Mouse (Mus musculus): ENCODE data around the gene Sec14l3. TPM values are rescaled to one million over a fixed set of nuclear protein-coding genes. Genes with fewer than 3 reads are reported as not detected.

Sec14l3 gene
- 0.67 and 1.7 TPM in 2 replicates for polyA plus RNA-seq (2021; fragmentation: Nextera tagmentation)
- long read RNA-seq, experiment 1, partial matches to known transcripts: 1 of 4 reads
- long read RNA-seq, experiment 1, other reads (novel, unspliced or antisense): 2 of 4 reads
- long read RNA-seq, experiment 2, partial matches to known transcripts: 1 of 2 reads
- long read RNA-seq, experiment 2, other reads (novel, unspliced or antisense): 1 of 2 reads

DNA sequence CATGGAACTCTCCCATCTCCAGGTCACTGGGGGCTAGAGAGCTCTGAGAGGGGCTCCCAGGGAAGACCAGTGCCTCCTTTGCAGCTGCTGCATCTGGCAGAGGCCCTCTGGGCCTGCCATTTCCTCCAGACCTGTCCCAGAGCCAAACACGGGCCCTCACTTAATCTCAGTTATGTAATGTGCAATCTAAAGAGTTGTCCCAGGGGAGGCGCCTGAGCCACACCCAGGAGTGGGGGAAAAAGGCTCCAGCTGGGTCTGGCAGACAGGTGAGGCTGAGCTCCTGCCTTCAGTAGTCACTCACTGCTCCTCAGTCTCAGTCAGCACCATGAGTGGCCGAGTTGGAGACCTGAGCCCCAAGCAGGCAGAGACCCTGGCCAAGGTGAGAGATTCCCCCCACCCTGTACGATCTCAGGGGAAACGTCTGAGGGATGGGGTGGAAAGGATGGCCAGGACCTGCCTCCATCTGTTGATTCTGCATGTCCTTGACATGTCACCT lies at the start of gene Sec14l3:
Gene Sec14l3 (plus strand): TSS at position 215 of the 496 bp plus-strand sequence.

DNA sequence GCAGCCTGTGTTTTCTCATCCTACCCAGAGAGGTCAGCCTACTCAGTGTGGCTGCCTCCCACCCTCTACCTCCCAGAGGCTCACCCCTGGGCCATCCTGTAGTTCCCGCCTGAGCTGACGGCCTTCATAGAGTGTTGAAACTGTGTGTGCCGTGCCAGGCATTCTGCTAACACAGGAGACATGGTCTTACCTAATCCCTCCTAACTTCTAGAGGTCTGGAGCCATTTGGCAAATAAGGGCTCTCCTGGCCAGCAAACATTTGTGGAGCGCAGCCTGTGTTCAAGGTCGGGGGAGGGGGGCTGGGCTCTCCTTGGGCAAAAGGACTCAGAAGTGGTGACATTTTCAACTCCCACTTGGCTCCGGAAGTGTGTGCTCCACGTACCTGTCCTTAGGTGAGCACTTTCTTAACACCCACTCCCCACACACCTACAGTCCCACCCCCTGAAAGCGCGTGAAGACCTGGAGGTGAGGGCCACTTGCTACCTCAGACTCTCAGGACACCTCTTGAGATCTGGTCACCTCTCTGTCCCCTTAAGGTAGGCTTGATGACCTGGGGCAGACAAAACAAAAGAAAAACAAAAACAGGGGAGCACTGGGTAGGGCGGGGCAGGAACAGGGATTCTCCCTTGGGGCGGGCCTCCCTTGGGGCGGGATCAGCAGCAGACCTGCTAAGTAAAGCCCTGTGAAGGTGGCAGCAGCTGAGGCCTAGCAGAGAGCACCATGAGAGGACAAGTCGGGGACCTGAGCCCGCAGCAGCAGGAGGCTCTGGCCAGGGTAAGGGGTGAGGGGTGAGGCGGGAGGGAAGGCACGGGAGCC lies 33.3 kb upstream of the Sec14l3 start, which contains the start of gene Sec14l4:
Gene Sec14l4 (plus strand): TSS at position 337 of the 816 bp plus-strand sequence.

DNA sequence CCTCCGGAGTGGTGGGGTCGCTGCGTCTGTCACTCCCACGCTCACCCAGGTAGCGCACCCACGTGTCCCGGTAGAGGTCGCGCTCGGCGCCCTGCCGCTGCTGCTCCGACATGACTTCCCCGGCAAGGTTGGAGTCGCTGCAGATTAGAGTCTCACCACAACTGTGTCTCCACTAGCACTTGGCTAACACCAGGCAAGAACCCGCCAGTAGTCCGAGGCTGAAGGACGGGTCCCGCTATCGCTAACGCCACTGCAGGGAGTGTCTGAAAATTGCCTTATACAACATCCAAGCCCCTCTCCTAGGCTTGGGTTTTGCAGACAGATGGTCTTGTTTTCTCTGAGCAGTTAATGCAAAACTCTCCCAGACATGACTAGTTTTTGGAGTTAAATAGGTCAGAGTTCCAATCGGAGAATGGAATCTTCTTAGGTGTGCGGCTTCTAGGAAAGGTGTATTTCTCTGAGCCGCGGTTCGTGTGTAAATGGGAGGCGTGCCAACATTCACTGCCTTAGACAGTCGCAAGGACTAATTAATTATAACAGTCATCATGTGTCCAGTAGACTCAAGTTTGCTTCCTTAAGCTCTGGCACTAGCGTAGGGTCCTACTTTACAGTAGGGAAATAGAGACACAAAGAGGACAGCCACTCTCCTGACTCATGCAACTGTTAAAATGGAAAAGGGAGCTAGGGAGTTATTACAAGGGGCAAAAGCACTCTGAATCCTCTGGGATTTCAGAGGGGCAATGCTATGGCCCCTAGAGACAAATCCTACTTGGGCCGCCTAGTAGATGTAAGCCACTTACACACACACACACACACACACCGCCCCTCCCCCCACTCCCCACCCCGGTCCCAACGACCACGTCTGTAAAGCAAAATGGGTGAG lies 30.8 kb downstream of the Sec14l3 start, which contains the start of gene Mtfp1:
Gene Mtfp1 (minus strand): TSS at position 275 of the 883 bp plus-strand sequence.

DNA sequence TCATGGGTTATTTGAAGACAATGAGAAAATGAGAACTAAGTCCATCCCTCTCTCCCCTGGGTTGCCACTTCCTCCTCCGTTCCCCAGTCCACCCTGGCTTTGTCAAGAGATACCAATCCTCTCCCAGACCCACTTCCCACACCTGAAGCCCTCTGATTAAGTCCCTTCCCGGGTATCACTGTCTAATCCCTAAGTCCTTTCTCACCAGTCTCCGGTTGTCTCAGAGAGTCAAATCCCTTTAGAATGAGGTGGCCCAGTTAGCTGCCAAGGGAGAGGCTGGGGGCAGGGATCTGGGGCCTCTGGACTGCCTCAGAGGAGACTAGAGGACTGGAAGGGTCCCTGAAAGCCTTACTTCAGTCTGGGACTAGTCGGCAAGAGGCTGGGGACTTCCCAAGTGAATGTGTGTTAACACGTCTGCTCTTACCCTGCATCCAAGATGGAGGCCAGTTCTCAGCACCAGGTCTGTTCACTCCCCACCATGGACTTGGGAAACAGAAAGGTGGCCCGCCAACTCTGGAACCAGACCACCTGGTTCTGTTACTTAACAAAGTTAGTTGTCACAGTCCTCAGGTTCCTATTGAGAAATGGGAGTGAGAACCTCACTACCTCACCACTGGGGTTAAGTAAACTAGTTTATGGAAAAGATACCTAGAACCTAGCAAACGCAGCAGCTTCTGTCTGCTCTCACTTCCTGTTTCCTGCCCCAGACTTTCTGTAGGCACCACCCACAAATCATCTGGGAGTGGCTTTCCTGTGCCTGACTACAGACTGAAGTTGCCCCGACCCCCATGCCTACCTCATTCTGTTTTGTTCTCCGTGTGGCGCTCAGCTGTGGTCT lies 58.3 kb downstream of the Sec14l3 start, which contains the start of gene Sec14l2:
Gene Sec14l2 (minus strand): TSS at position 674 of the 838 bp plus-strand sequence.

Other genes with a start within 250 kb of the Sec14l3 start
- gene Osbp2, start 200.9 kb upstream of the Sec14l3 start, polyA plus RNA-seq (2021; fragmentation: Nextera tagmentation): 8.2 and 10.3 TPM in 2 replicates
- 0.35 and 0.59 TPM in 2 replicates for gene 4921536K21Rik, start 169.7 kb upstream of the Sec14l3 start, polyA plus RNA-seq (2021; fragmentation: Nextera tagmentation)
- 19.1 and 20.4 TPM in 2 replicates for gene Dusp18, start 169.6 kb upstream of the Sec14l3 start, polyA plus RNA-seq (2021; fragmentation: Nextera tagmentation)
- gene Slc35e4, start 150.2 kb upstream of the Sec14l3 start, polyA plus RNA-seq (2021; fragmentation: Nextera tagmentation): 13.9 and 15.2 TPM in 2 replicates
- gene Tcn2, start 132.7 kb upstream of the Sec14l3 start, polyA plus RNA-seq (2021; fragmentation: Nextera tagmentation): 21.5 and 39.0 TPM in 2 replicates
- 23.5 and 28.5 TPM in 2 replicates for gene Pes1, start 100.9 kb upstream of the Sec14l3 start, polyA plus RNA-seq (2021; fragmentation: Nextera tagmentation)
- not detected in 2 replicates for gene 4930556J24Rik, start 88.1 kb upstream of the Sec14l3 start, polyA plus RNA-seq (2021; fragmentation: Nextera tagmentation)
- gene Gal3st1, start 81.2 kb upstream of the Sec14l3 start, polyA plus RNA-seq (2021; fragmentation: Nextera tagmentation): 3.4 and 5.4 TPM in 2 replicates
- 0.33 and 0.80 TPM in 2 replicates for gene Sec14l4, start 33.4 kb upstream of the Sec14l3 start, polyA plus RNA-seq (2021; fragmentation: Nextera tagmentation)
- gene Mtfp1, start 30.6 kb downstream of the Sec14l3 start, polyA plus RNA-seq (2021; fragmentation: Nextera tagmentation): 189 and 199 TPM in 2 replicates
- gene Sec14l2, start 58.6 kb downstream of the Sec14l3 start, polyA plus RNA-seq (2021; fragmentation: Nextera tagmentation): 3.8 and 4.0 TPM in 2 replicates
- gene Rnf215, start 70.4 kb downstream of the Sec14l3 start, polyA plus RNA-seq (2021; fragmentation: Nextera tagmentation): 11.3 and 11.7 TPM in 2 replicates
- 2.9 and 3.6 TPM in 2 replicates for gene Ccdc157, start 95.5 kb downstream of the Sec14l3 start, polyA plus RNA-seq (2021; fragmentation: Nextera tagmentation)
- gene Sf3a1, start 95.5 kb downstream of the Sec14l3 start, polyA plus RNA-seq (2021; fragmentation: Nextera tagmentation): 28.7 and 37.2 TPM in 2 replicates
- 41.4 and 42.0 TPM in 2 replicates for gene Tbc1d10a, start 121.9 kb downstream of the Sec14l3 start, polyA plus RNA-seq (2021; fragmentation: Nextera tagmentation)
- 8.0 and 10.9 TPM in 2 replicates for gene Castor1, start 153.4 kb downstream of the Sec14l3 start, polyA plus RNA-seq (2021; fragmentation: Nextera tagmentation)
- gene Osm, start 171.6 kb downstream of the Sec14l3 start, polyA plus RNA-seq (2021; fragmentation: Nextera tagmentation): 0.14 and 0.21 TPM in 2 replicates
- gene Lif, start 192.7 kb downstream of the Sec14l3 start, polyA plus RNA-seq (2021; fragmentation: Nextera tagmentation): 0.74 and 1.1 TPM in 2 replicates